Mouse (Mus musculus) liver, embryonic 12.5 days (tissue): ENCODE data around the gene Hfe. TPM values are rescaled to one million over a fixed set of nuclear protein-coding genes. Genes with fewer than 3 reads are reported as not detected.
A peak's percentile ranks its signal among the peaks of the same experiment; 100 is the strongest.

Experiments used
- ATAC-seq: fragments of 200-750 bp; cut with Nextera tagmentation; 2 replicates; pipeline ENCODE4 v1.8.0; 2017; ENCODE audit warnings: moderate number of reproducible peaks, mild to moderate bottlenecking, moderate library complexity
- H3K27ac ChIP-seq: fragments of 300-500 bp; sonication (generic); 2 replicates; pipeline ENCODE4 v1.5.1; 2016; ENCODE audit warnings: mild to moderate bottlenecking
- H3K27me3 ChIP-seq: fragments of 300-500 bp; sonication (generic); replicated peaks from 2 replicates; pipeline ENCODE4 v1.6.1; 2016; ENCODE audit warnings: mild to moderate bottlenecking, moderate library complexity
- H3K36me3 ChIP-seq: fragments of 300-500 bp; sonication (generic); 2 replicates; pipeline ENCODE4 v1.6.1; 2016; ENCODE audit warnings: mild to moderate bottlenecking, moderate library complexity
- H3K4me1 ChIP-seq: fragments of 300-500 bp; sonication (generic); 2 replicates; pipeline ENCODE4 v1.6.1; 2016
- H3K4me2 ChIP-seq: fragments of 300-500 bp; sonication (generic); 2 replicates; pipeline ENCODE4 v1.6.1; 2016; ENCODE audit warnings: mild to moderate bottlenecking, moderate library complexity
- H3K4me3 ChIP-seq: fragments of 300-500 bp; sonication (generic); 2 replicates; pipeline ENCODE4 v1.5.1; 2016; ENCODE audit warnings: mild to moderate bottlenecking, moderate library complexity
- H3K9ac ChIP-seq: fragments of 300-500 bp; sonication (generic); 2 replicates; pipeline ENCODE4 v1.6.1; 2016; ENCODE audit warnings: mild to moderate bottlenecking, moderate library complexity
- H3K9me3 ChIP-seq: fragments of 300-500 bp; sonication (generic); replicated peaks from 2 replicates; pipeline ENCODE4 v1.6.1; 2016; ENCODE audit warnings: mild to moderate bottlenecking, moderate library complexity
- WGBS: fragments of 180-500 bp; shearing (Covaris S2); methylation state at CpG from one replicate; pipeline ENCODE4 v1.1.7; 2016; ENCODE audit not compliant: insufficient replicate concordance; 5-methylcytosine and 5-hydroxymethylcytosine counted together
- polyA plus RNA-seq: library from polyadenylated mRNA; unstranded; fragments of >200 nt; fragmentation: Nextera tagmentation; extraction: Ambion mirVana; gene quantifications from 2 replicates; pipeline ENCODE4 v1.2.1, GENCODE M21; 2016

Gene Hfe
- polyA plus RNA-seq, 1 experiment from 2014 or later, result 5.7 TPM

GRCm38 (mm10) chr13:23740910-23741309, 30.3 kb upstream of the Hfe start:
- Histone ChIP-seq H3K27me3 (no peaks in the 10 kb centered on the region), H3K4me3 (peak overlapping the region; percentile 60), H3K9ac (peak overlapping the region; percentile 92), H3K4me1 (peaks cover 48% of the 10 kb centered on the region), H3K27ac (peak overlapping the region; percentile 100), H3K36me3 (no peaks in the 10 kb centered on the region), H3K4me2 (peak overlapping the region; percentile 79), H3K9me3 (no peaks in the 10 kb centered on the region)
- WGBS, result 22% methylated on average over 5 of the region's 5 CpGs
- no peak for ATAC-seq

- Histone ChIP-seq H3K27ac (peak overlapping the region; percentile 100), H3K4me1 (peaks cover 48% of the 10 kb centered on the region), H3K9me3 (no peaks in the 10 kb centered on the region), H3K4me3 (peak overlapping the region; percentile 60), H3K4me2 (peak overlapping the region; percentile 79), H3K27me3 (no peaks in the 10 kb centered on the region), H3K9ac (peak overlapping the region; percentile 92), H3K36me3 (no peaks in the 10 kb centered on the region)
- ATAC-seq, result no peak
- WGBS, result 16% methylated on average over 13 of the region's 13 CpGs
Observed at GRCm38 (mm10) chr13:23740256-23740840, 29.7 kb upstream of the Hfe start.

GRCm38 (mm10) chr13:23739922-23740252, 29.2 kb upstream of the Hfe start:
- H3K9ac ChIP-seq, result peak overlapping the region; percentile 92
- under 1% methylated on average over 14 of the region's 14 CpGs for whole genome bisulfite sequencing
- H3K36me3 ChIP-seq, result no peaks in the 10 kb centered on the region
- H3K27me3 ChIP-seq, result no peaks in the 10 kb centered on the region
- peak overlapping the region; percentile 100 for H3K27ac ChIP-seq
- H3K4me2 ChIP-seq, result peak overlapping the region; percentile 79
- H3K4me1 ChIP-seq, result peaks cover 48% of the 10 kb centered on the region
- H3K9me3 ChIP-seq, result no peaks in the 10 kb centered on the region
- H3K4me3 ChIP-seq, result peak overlapping the region; percentile 60
- ATAC-seq, result no peak

GRCm38 (mm10) chr13:23739069-23739921, 28.6 kb upstream of the Hfe start:
- whole genome bisulfite sequencing, result under 1% methylated on average over 39 of the region's 39 CpGs
- H3K27me3 ChIP-seq, result no peaks in the 10 kb centered on the region
- peak overlapping the region; percentile 79 for H3K4me2 ChIP-seq
- H3K4me1 ChIP-seq, result peaks cover 44% of the 10 kb centered on the region
- no peaks in the 10 kb centered on the region for H3K36me3 ChIP-seq
- no peaks in the 10 kb centered on the region for H3K9me3 ChIP-seq
- peak overlapping the region; percentile 60 for H3K4me3 ChIP-seq
- H3K9ac ChIP-seq, result peak overlapping the region; percentile 92
- peak overlapping the region; percentile 100 for H3K27ac ChIP-seq
- peak; percentile 86 for ATAC-seq

DNA sequence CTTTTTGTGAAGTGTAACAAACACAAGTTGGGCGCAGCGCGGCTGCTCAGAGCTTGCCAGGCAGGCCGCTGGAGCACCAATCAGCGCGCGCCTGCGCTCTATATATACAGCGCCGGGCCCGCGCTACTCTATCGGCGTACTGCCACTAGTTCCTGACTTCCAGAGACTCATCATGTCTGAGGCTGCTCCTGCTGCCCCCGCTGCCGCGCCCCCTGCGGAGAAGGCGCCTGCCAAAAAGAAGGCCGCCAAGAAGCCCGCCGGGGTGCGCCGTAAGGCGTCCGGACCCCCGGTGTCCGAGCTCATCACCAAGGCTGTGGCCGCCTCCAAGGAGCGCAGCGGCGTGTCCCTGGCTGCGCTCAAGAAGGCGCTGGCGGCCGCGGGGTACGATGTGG, 28.0 kb upstream of the Hfe start, which contains the start of gene Hist1h1c:
TSS of gene Hist1h1c (plus strand) at position 132 of the 392 bp plus-strand sequence.
- H3K36me3 ChIP-seq, result no peaks in the 10 kb centered on the region
- H3K27ac ChIP-seq, result peak within 1 kb of the TSS; percentile 100
- peak; percentile 80 for ATAC-seq
- H3K4me2 ChIP-seq, result peak within 1 kb of the TSS; percentile 79
- H3K4me3 ChIP-seq, result peak within 1 kb of the TSS; percentile 60
- under 1% methylated on average over 38 of the region's 38 CpGs for WGBS
- no peaks in the 10 kb centered on the region for H3K9me3 ChIP-seq
- H3K27me3 ChIP-seq, result no peaks in the 10 kb centered on the region
- peak within 1 kb of the TSS; percentile 92 for H3K9ac ChIP-seq
- H3K4me1 ChIP-seq, result peaks cover 39% of the 10 kb centered on the region

DNA sequence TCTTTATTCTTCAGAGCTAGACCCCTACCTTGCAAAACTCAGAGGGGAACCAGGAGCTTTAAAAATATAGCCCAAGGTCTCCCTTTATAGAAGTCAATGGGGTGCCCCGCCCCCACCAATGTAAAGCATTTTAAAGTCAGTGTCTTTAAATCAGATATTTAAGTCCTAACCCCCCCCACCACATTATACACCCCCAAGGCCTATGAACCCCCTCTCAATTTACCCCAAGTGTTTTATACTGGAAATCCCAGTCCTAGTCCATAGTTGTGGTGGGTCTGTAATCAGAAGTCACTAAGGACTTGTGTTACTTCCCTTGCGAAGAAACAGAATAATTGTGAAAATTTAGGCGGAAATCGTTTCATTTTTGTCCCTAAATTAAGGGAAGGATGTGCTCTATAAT, 27.4 kb upstream of the Hfe start:
- no peaks in the 10 kb centered on the region for H3K27me3 ChIP-seq
- peak overlapping the region; percentile 92 for H3K9ac ChIP-seq
- WGBS, result 20% methylated on average over 4 of the region's 4 CpGs
- no peak for ATAC-seq
- H3K4me3 ChIP-seq, result peak overlapping the region; percentile 60
- H3K9me3 ChIP-seq, result no peaks in the 10 kb centered on the region
- peak overlapping the region; percentile 100 for H3K27ac ChIP-seq
- peak overlapping the region; percentile 79 for H3K4me2 ChIP-seq
- no peaks in the 10 kb centered on the region for H3K36me3 ChIP-seq
- peaks cover 35% of the 10 kb centered on the region for H3K4me1 ChIP-seq

GRCm38 (mm10) chr13:23737091-23737490, 26.4 kb upstream of the Hfe start:
- H3K27ac ChIP-seq, result peak overlapping the region; percentile 48
- no peaks in the 10 kb centered on the region for H3K9me3 ChIP-seq
- H3K4me3 ChIP-seq, result no peak overlapping the region
- peaks cover 31% of the 10 kb centered on the region for H3K4me1 ChIP-seq
- H3K9ac ChIP-seq, result 0 out of 2 replicates have a peak overlapping the region, but pooled peaks have one; percentile 4
- no peaks in the 10 kb centered on the region for H3K27me3 ChIP-seq
- no peak for ATAC-seq
- WGBS, result 84% methylated on average over 5 of the region's 5 CpGs
- H3K36me3 ChIP-seq, result no peaks in the 10 kb centered on the region
- H3K4me2 ChIP-seq, result no peak overlapping the region

DNA sequence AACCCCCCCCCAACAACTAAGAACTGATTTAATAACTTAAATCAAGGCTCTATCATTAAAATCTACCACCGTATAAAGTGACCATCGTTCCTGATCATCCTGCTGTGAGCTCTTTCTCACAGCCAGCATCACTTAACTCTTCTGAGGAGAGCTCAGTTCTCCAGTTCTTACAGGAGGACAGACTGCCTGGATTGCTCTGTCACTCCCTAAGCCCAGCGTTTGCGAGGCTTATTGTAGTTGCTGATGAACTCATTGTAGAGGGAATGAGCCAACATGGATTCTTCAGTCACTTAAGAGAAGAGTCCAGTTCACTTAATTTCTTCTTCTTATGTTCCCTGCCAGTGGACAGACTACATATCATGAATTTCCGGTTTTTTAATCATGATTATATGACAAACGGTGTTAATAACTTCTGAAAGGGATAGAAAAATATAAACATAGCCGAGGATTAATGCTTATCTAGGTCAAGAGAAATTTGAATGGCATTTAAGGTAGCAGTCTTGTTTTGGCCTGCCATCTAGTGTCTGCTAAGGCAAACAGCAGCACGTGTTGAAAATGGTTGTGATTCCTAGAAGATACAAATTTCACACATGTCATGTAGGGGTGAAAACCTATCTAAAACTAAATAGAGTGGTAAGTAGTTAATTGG, 21.6 kb upstream of the Hfe start:
- Histone ChIP-seq H3K4me1 (peaks cover 34% of the 10 kb centered on the region), H3K9ac (0 out of 2 replicates have a peak overlapping the region, but pooled peaks have one; percentile 22), H3K4me3 (no peak overlapping the region), H3K36me3 (no peaks in the 10 kb centered on the region), H3K4me2 (no peak overlapping the region), H3K9me3 (no peaks in the 10 kb centered on the region), H3K27ac (no peak overlapping the region), H3K27me3 (no peaks in the 10 kb centered on the region)
- 23% methylated on average over 8 of the region's 8 CpGs for WGBS
- ATAC-seq, result no peak

DNA sequence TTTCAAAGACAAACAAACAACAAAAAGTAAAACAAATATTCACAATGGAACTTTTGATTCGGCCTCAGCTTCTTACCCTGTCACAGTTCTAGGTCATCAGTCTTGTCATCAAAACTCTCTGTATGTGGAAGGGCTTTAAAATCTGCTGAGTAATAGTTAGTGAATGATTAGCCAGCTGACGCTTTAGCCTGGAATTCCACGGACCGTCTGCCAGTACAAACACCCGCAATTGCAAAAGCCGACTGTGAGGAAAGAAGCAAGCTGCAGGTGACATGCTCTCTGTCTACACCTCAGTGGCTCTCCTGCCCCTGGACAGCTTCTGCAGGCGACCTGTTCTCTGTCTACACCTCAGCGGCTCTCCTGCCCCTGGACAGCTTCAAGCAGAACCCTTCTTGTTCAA, 19.8 kb upstream of the Hfe start:
- peak; percentile 46; the same call in 1 of the 2 replicates for ATAC-seq
- WGBS, result 66% methylated on average over 8 of the region's 8 CpGs
- Histone ChIP-seq H3K27me3 (0 out of 2 replicates have a peak, but pooled peaks cover 2% of the 10 kb centered on the region), H3K4me2 (no peak overlapping the region), H3K36me3 (no peaks in the 10 kb centered on the region), H3K9me3 (no peaks in the 10 kb centered on the region), H3K27ac (0 out of 2 replicates have a peak overlapping the region, but pooled peaks have one; percentile 37), H3K4me3 (no peak overlapping the region), H3K9ac (no peak overlapping the region), H3K4me1 (peaks cover 40% of the 10 kb centered on the region)

DNA sequence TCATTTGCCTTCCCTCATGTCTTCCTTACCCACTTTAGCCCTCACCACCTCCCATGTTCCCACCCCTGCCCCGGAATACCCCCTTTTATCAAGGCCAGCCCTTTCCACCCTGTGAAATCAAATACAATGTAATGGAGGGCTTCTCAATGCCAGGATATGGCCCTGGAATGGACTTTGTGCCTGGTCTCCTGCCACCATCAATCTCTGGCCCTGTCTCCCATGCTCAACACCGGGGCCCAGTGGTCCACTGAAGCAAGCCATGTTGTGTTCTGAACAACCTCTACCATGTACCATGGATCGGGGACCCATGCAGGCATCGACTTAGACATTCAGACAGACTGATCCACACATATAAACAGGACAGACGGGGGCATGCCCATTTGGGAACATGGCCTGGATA, 19.1 kb upstream of the Hfe start:
- 78% methylated on average over 5 of the region's 5 CpGs for WGBS
- H3K27ac ChIP-seq, result 0 out of 2 replicates have a peak overlapping the region, but pooled peaks have one; percentile 65
- ATAC-seq, result no peak

GRCm38 (mm10) chr13:23729192-23729525, 18.5 kb upstream of the Hfe start:
- Histone ChIP-seq H3K9ac (no peak overlapping the region; the same call in 1 of the 2 replicates), H3K4me3 (no peak overlapping the region), H3K27me3 (0 out of 2 replicates have a peak, but pooled peaks cover 2% of the 10 kb centered on the region), H3K4me2 (peak overlapping the region; percentile 40), H3K9me3 (no peaks in the 10 kb centered on the region), H3K4me1 (peaks cover 53% of the 10 kb centered on the region), H3K27ac (0 out of 2 replicates have a peak overlapping the region, but pooled peaks have one; percentile 65), H3K36me3 (no peaks in the 10 kb centered on the region)
- no peak for ATAC-seq
- WGBS, result 51% methylated on average over 9 of the region's 9 CpGs

More for the DNA sequence above, 19.1 kb upstream of the Hfe start:
- Histone ChIP-seq H3K9me3 (no peaks in the 10 kb centered on the region), H3K36me3 (no peaks in the 10 kb centered on the region), H3K4me1 (peaks cover 47% of the 10 kb centered on the region), H3K4me3 (no peak overlapping the region), H3K4me2 (no peak overlapping the region), H3K27me3 (0 out of 2 replicates have a peak, but pooled peaks cover 2% of the 10 kb centered on the region), H3K9ac (no peak overlapping the region)
